Mouse (Mus musculus) cerebellum, postnatal 10 days (tissue): ENCODE data around the gene Bnipl.

Source experiments
- DNase-seq, 2 experiments: peaks; one replicate each; pipeline ENCODE4 v3.0.0; 2021; ENCODE audit warnings: mixed read lengths in 2 of 2

The Bnipl gene

GRCm38 (mm10) chr3:95277149-95277551 lies 26.2 kb upstream of the Bnipl start:
- DNase-seq, result no peak

- DNase-seq, result no peak
These were observed 25.5 kb upstream of the Bnipl start for GRCm38 (mm10) chr3:95276428-95276934.

- no peak for DNase-seq
These were observed 24.2 kb upstream of the Bnipl start for GRCm38 (mm10) chr3:95275161-95275560.

GRCm38 (mm10) chr3:95274453-95274852 lies 23.5 kb upstream of the Bnipl start:
- no peak for DNase-seq

GRCm38 (mm10) chr3:95273471-95273870 lies 22.5 kb upstream of the Bnipl start:
- peak; percentile 84 to 92 for DNase-seq

- no peak for DNase-seq
These were observed 19.9 kb upstream of the Bnipl start for GRCm38 (mm10) chr3:95270766-95271364.

GRCm38 (mm10) chr3:95269789-95270188 lies 18.8 kb upstream of the Bnipl start:
- DNase-seq, result no peak

GRCm38 (mm10) chr3:95267855-95268254 lies 16.9 kb upstream of the Bnipl start:
- no peak for DNase-seq

GRCm38 (mm10) chr3:95266052-95266451 lies 15.1 kb upstream of the Bnipl start:
- no peak for DNase-seq

GRCm38 (mm10) chr3:95264724-95265123 lies 13.7 kb upstream of the Bnipl start:
- DNase-seq, result no peak

- peak; percentile 79 for DNase-seq
These were observed 12.2 kb upstream of the Bnipl start for GRCm38 (mm10) chr3:95263089-95263739.

GRCm38 (mm10) chr3:95261975-95262374 lies 11.0 kb upstream of the Bnipl start:
- no peak for DNase-seq

- no peak for DNase-seq
These were observed 5.9 kb upstream of the Bnipl start for GRCm38 (mm10) chr3:95256931-95257330.

GRCm38 (mm10) chr3:95250361-95250760 lies 632 bp downstream of the Bnipl start:
- peak; percentile 61 to 63 for DNase-seq

- DNase-seq, result no peak
These were observed 3.2 kb downstream of the Bnipl start for GRCm38 (mm10) chr3:95247660-95248336.

- DNase-seq, result peak; percentile 76 to 78
These were observed 4.3 kb downstream of the Bnipl start for GRCm38 (mm10) chr3:95246465-95247231.

- no peak for DNase-seq
These were observed 7.9 kb downstream of the Bnipl start for GRCm38 (mm10) chr3:95243086-95243485.

GRCm38 (mm10) chr3:95241498-95241897 lies 9.5 kb downstream of the Bnipl start, which contains the start of gene Gm128:
Gene Gm128, minus strand, starts transcription at chr3:95241598.
- DNase-seq, result no peak

- no peak for DNase-seq
These were observed 10.1 kb downstream of the Bnipl start for GRCm38 (mm10) chr3:95240900-95241299.

- no peak for DNase-seq
These were observed 11.0 kb downstream of the Bnipl start for GRCm38 (mm10) chr3:95239971-95240370.

GRCm38 (mm10) chr3:95239022-95239421 lies 12.0 kb downstream of the Bnipl start:
- DNase-seq, result no peak

GRCm38 (mm10) chr3:95237541-95238099 lies 13.4 kb downstream of the Bnipl start:
- no peak for DNase-seq
